Mouse (Mus musculus) intestine, embryonic 14.5 days (tissue): Measurements from ENCODE around the gene 3830406C13Rik. TPM values are rescaled to one million over a fixed set of nuclear protein-coding genes. Genes with fewer than 3 reads are reported as not detected.

Experiments
- ATAC-seq: fragments of 200-750 bp; cut with Nextera tagmentation; replicated peaks from 2 replicates; pipeline ENCODE4 v1.8.0; 2017; ENCODE audit warnings: low read depth, moderate number of reproducible peaks, moderate TSS enrichment, moderate library complexity; ENCODE audit not compliant: low FRiP score, low TSS enrichment
- DNase-seq: peaks from one replicate; pipeline ENCODE4 v3.0.0-alpha.2; 2018; ENCODE audit warnings: low spot score
- H3K27ac ChIP-seq: fragments of 300-500 bp; sonication (generic); 2 replicates; pipeline ENCODE4 v1.5.1; 2014; ENCODE audit warnings: low read depth, mild to moderate bottlenecking, control low read depth
- H3K27me3 ChIP-seq: fragments of 300-500 bp; sonication (generic); replicated peaks from 2 replicates; pipeline ENCODE4 v1.6.1; 2014; ENCODE audit warnings: low read length, control low read depth; ENCODE audit not compliant: control insufficient read depth, insufficient read depth
- H3K36me3 ChIP-seq: fragments of 300-500 bp; sonication (generic); 2 replicates; pipeline ENCODE4 v1.6.1; 2014; ENCODE audit warnings: low read length, control low read depth; ENCODE audit not compliant: control insufficient read depth, insufficient read depth
- H3K4me1 ChIP-seq: fragments of 300-500 bp; sonication (generic); replicated peaks from 2 replicates; pipeline ENCODE4 v1.6.1; 2014; ENCODE audit warnings: low read length, control low read depth, mixed read lengths; ENCODE audit not compliant: control insufficient read depth, insufficient read depth
- H3K4me2 ChIP-seq: fragments of 300-500 bp; sonication (generic); 2 replicates; pipeline ENCODE4 v1.6.1; 2014; ENCODE audit warnings: low read length
- H3K4me3 ChIP-seq: fragments of 300-500 bp; sonication (generic); 2 replicates; pipeline ENCODE4 v1.5.1; 2014; ENCODE audit warnings: low read depth, low read length, control low read depth, mixed read lengths
- H3K9ac ChIP-seq: fragments of 300-500 bp; sonication (generic); 2 replicates; pipeline ENCODE4 v1.6.1; 2014; ENCODE audit warnings: mild to moderate bottlenecking, low read length
- H3K9me3 ChIP-seq: fragments of 300-500 bp; sonication (generic); 2 replicates; pipeline ENCODE4 v1.6.1; 2016; ENCODE audit warnings: low read length, control low read depth; ENCODE audit not compliant: control insufficient read depth
- WGBS: fragments of 180-500 bp; shearing (Covaris S2); extraction: QIAGEN DNeasy Blood & Tissue Kit; methylation state at CpG from one replicate; pipeline ENCODE4 v1.1.7; 2014; 5-methylcytosine and 5-hydroxymethylcytosine counted together
- polyA plus RNA-seq: library from polyadenylated mRNA; unstranded; fragments of >200 nt; fragmentation: Nextera tagmentation; extraction: Ambion mirVana; gene quantifications from 2 replicates; pipeline ENCODE4 v1.2.1, GENCODE M21; 2014

3830406C13Rik gene
- polyA plus RNA-seq, 1 experiment from 2014 or later = 40.7 TPM

DNA sequence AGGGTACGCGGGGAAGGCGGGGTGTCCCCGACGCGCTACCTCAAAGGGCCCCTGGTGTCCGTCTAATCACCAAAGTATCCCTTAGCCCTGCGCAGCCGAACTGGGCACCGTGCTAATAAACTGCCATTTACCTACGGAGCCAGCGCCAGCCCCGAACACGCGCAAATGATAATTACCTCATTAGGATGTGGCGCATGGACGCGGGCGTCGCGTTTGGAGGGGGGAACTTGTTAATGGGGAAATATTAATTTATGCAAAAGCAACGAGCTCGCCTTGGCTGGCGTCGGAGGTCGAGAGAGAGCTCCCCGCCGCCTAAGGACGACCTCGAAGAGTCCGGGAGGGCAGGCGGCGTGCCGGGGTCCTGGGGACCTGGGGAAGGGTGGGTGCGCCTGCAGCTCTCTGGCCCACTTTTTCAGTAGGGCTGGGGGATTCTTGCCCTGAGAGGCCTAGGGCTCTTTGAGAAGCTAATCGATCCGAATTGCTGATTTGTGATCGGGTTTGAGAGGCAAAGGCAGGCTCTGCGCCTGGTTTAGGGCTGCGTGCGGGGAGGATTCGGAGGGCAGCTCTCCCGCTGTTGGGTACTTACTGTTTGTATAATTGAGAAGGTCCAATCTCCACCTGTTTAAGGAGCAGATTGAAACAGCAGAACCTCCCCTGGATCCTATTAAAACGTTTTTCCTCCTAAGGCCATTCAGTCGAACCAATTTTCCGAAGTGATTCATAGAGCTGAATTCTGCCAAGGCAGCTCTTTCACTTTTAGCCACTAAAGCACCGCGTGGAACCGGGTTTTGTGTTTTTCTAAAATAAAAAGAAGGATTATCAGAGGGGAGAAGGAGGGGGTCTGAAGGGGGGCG lies 62.3 kb downstream of the 3830406C13Rik start:
- H3K27ac ChIP-seq = no peak overlapping the region
- ATAC-seq (no peak), DNase-seq (peak; percentile 66)
- H3K27me3 ChIP-seq = peaks cover 100% of the 10 kb centered on the region
- H3K9ac ChIP-seq = no peak overlapping the region
- H3K4me3 ChIP-seq = peak overlapping the region; percentile 8; the same call in 1 of the 2 replicates
- no peaks in the 10 kb centered on the region for H3K36me3 ChIP-seq
- no peaks in the 10 kb centered on the region for H3K9me3 ChIP-seq
- H3K4me1 ChIP-seq = peaks cover 4% of the 10 kb centered on the region; the same call in 1 of the 2 replicates
- under 1% methylated on average over 50 of the region's 50 CpGs for WGBS
- H3K4me2 ChIP-seq = peak overlapping the region; percentile 23; the same call in 1 of the 2 replicates

DNA sequence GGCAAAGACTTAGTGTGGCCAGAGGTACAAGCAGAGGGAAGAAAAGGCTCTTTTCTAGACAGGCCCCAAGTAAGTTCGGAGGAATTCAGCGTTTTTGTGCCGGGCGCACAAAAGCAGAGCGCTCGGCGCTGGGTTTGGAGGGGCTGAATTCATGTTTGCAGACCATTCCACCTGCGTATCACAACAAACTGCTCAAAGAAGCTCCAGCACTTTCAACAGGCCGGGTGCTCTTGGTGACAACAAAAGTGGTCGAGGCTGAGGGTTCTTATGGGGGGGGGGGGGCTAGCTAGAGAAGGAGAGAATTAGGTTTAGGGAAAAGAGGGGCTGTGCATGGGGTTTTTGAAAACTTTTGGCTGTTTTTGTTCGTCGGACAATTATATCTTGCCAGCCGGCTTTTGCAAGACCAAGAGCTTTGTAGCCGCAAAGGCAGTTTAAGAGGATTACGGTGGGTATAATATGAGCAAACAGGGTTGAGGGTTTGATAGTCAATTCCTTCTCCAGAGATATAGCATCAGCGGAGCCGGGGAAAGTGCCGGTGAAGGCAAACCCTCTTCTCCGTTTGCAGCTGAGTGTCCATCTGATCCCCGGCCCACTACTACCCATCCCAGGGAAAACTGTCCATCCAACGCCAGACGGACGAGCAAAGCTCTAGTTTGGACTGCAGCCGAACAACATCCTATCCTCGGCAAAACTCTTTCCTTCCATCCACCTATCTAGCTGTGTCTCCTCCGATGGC lies 63.1 kb downstream of the 3830406C13Rik start:
- Histone ChIP-seq H3K4me1 (peaks cover 4% of the 10 kb centered on the region; the same call in 1 of the 2 replicates), H3K9ac (no peak overlapping the region), H3K27ac (no peak overlapping the region), H3K4me2 (peak overlapping the region; percentile 23; the same call in 1 of the 2 replicates), H3K4me3 (peak overlapping the region; percentile 8; the same call in 1 of the 2 replicates), H3K9me3 (no peaks in the 10 kb centered on the region), H3K27me3 (peaks cover 100% of the 10 kb centered on the region), H3K36me3 (no peaks in the 10 kb centered on the region)
- DNase-seq (peak; percentile 57), ATAC-seq (no peak)
- 2% methylated on average over 26 of the region's 26 CpGs for WGBS

DNA sequence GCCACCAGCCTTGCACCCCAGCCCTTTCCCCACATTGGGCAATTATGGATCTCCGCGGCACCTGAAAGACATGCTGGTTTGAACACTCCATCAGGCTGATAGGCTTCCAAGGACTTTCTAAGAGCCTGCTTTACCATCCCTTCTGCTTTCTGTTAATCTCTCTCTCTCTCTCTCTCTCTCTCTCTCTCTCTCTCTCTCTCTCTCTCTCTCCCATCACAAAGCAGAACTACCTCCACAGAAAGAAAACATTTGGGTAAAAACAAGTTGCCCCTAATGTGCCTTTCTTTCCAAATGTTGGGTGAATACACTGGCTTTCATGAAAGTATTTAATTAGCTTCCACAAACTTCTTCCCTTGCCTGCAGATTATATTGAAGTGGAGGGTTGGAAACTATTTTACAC lies 64.1 kb downstream of the 3830406C13Rik start, which contains the start of gene Fezf2:
TSS of gene Fezf2 (minus strand) at position 101 of the 400 bp plus-strand sequence.
- Histone ChIP-seq H3K27me3 (peaks cover 100% of the 10 kb centered on the region), H3K9me3 (no peaks in the 10 kb centered on the region), H3K27ac (no peak within 1 kb of the TSS), H3K9ac (no peak within 1 kb of the TSS), H3K4me1 (peaks cover 4% of the 10 kb centered on the region; the same call in 1 of the 2 replicates), H3K36me3 (no peaks in the 10 kb centered on the region), H3K4me2 (no peak within 1 kb of the TSS), H3K4me3 (no peak within 1 kb of the TSS)
- no peak for DNase-seq
- ATAC-seq = no peak
- 4% methylated on average over 2 of the region's 2 CpGs for WGBS

DNA sequence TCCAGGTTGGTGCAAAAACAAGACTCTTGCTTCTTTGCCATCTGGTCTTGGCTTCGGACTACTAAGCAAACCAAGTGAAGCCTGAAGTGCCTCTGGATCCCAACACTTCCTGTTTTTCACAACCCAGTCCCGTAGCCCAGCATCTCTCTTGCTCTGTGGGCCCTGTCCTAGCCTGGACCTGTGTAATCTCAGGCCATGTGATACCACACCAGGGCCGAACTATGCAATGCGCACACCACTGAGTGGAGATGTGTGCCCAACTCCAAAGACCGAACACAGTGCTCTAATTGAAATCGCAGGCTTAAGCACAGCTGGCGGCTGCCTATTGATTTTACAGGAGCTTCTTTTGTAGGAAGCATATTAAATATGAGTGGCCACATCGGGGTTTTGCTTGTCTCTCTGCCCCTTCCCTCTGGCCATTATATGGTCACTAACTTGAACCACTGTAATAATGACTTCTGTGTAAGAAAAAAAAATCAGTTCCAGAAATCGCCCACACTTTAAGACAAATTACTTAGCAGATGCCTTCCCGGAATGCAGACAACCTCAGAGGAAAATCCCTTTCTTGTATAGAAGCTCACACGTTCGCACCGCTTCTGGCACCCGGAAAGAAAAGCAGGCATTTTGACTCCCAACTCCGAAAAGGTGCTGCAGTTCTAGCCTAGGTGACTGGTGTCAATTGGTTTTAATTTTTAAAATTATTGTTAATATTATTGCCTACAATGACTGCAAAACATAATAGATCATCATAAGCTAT lies 65.5 kb downstream of the 3830406C13Rik start:
- H3K9me3 ChIP-seq = no peaks in the 10 kb centered on the region
- H3K4me2 ChIP-seq = no peak overlapping the region
- peaks cover 92% of the 10 kb centered on the region for H3K27me3 ChIP-seq
- no peak overlapping the region for H3K27ac ChIP-seq
- no peak overlapping the region for H3K9ac ChIP-seq
- H3K4me3 ChIP-seq = no peak overlapping the region
- 7% methylated on average over 15 of the region's 15 CpGs for WGBS
- no peaks in the 10 kb centered on the region for H3K36me3 ChIP-seq
- DNase-seq (peak; percentile 55), ATAC-seq (no peak)
- peaks cover 4% of the 10 kb centered on the region; the same call in 1 of the 2 replicates for H3K4me1 ChIP-seq

DNA sequence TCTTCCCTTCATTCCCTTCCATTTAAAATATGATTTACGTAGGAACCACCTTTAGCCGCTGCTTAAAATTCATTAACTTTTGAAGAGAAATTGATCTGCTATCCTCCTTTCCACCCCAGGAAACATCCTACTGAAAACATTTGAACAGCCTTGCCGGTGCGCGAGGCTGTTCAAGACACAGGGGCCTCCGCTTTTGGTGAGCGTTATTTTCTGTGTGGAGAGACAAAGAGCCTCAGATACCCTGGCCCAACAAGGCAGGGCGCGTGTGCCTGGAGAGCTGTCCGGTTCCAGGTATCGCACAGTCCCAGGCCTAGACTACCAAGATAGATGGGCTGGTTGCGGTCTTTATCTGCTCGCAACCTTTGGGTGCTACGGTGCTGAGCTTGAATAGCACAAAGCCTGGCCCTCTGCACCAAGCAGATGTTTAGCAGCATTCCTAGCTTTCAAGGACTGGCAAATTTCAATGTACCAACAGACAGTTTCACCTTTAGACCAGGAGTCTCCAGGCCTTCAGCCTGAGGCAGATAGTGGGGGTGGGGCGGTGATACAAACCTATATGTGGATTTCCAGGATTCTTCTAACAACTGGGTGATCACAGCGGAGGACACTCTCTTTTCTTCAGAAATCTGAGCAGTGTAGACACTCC lies 66.4 kb downstream of the 3830406C13Rik start:
- no peak overlapping the region for H3K9ac ChIP-seq
- no peaks in the 10 kb centered on the region for H3K36me3 ChIP-seq
- 5% methylated on average over 16 of the region's 16 CpGs for WGBS
- no peaks in the 10 kb centered on the region for H3K9me3 ChIP-seq
- H3K4me2 ChIP-seq = no peak overlapping the region
- ATAC-seq (no peak), DNase-seq (peak; percentile 56)
- H3K27ac ChIP-seq = no peak overlapping the region
- H3K27me3 ChIP-seq = peaks cover 84% of the 10 kb centered on the region
- no peak overlapping the region for H3K4me3 ChIP-seq
- H3K4me1 ChIP-seq = no peaks in the 10 kb centered on the region; the same call in 1 of the 2 replicates

Other genes with a start within 250 kb of the 3830406C13Rik start
- 0.07 TPM in 1 of 2 replicates, not detected in the other for gene Gm49355, start 197 bp upstream of the 3830406C13Rik start, polyA plus RNA-seq
- gene Fezf2, start 64.0 kb downstream of the 3830406C13Rik start, polyA plus RNA-seq = not detected in 2 replicates